Mouse (Mus musculus) yolk sac, embryonic 10.5 days (tissue): ENCODE measurements around the gene Tbx2.

Experiments used
- DNase-seq: peaks from one replicate; pipeline ENCODE4 v3.0.0-alpha.2; 2017; ENCODE audit warnings: low spot score

Gene Tbx2

GRCm38 (mm10) chr11:85887801-85888450, 55.6 kb downstream of the Tbx2 start:
- no peak for DNase-seq

GRCm38 (mm10) chr11:85888451-85888961, 56.2 kb downstream of the Tbx2 start:
- DNase-seq = peak; percentile 68

- no peak for DNase-seq
These were observed 56.8 kb downstream of the Tbx2 start for GRCm38 (mm10) chr11:85889056-85889729.

GRCm38 (mm10) chr11:85889730-85890562, 57.6 kb downstream of the Tbx2 start:
- DNase-seq = no peak

GRCm38 (mm10) chr11:85890563-85890845, 58.2 kb downstream of the Tbx2 start:
- no peak for DNase-seq

GRCm38 (mm10) chr11:85891010-85891691, 58.8 kb downstream of the Tbx2 start:
- no peak for DNase-seq
